Mouse (Mus musculus): ENCODE measurements around the gene Mustn1.

DNA sequence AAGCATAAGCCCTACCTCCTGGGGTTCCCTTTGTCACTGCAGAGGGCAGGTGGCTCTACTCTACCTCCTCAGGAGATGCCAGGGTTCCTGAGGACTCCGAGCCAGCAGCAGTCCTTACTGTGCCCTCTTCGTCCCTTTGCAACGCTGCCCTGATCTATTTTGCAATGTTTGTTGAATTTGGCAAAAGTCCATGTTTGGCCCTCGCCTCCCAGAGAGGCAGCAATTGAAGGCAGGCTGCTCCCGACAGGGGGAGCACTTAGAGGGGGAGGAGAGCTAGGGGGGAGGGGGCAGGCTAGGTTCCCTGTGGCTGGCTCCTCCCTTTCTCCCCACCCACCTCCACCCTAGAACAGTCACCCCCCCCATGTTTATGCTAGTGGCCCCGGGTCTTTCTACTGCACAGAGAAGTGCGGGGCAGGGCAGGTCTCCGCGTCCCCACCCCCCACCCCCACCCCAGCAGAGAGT, 9.3 kb downstream of the Mustn1 start:
- TF ChIP-seq EP300 (optimal IDR thresholded peaks at IDR 0.05) (no peak), CTCF (IDR thresholded peaks at IDR 0.05; ENCODE audit: low read depth) (peak; percentile 75)
